ENCODE assay signal across 14 mouse cellular contexts in the genomic region with DNA sequence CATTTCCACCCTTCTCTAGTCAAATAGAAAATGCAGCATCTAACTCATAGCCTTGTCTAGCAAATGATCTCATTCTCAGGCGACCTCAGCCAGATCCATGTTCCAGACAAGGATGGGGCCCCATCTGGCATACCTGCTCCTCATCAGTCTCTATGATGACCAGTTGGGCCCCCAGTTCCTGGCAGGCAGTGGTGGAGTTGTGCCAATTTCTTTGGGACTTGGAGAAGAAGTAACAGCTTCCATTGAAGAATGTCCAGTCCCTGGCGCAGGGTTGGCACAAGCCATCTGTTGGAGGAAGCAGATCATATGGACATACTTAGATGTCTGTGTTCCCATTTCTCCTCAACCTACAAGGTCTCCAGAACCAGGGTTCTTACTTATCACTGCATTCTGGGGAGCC. TPM values are rescaled to one million over a fixed set of nuclear protein-coding genes. Genes with fewer than 3 reads are reported as not detected.
"Had no signal": no experiment of that assay in that cellular context is flagged by ENCODE, and none has a peak within 500 bp of the region (broad histone marks: within the 10 kb centered on the region; RNA-seq: fewer than 3 reads in every experiment).

No protein-coding gene starts in this region.

- ATAC-seq: midbrain, embryonic 16.5 days had no signal

- DNase-seq: lung, embryonic 14.5 days; lung, postnatal 10 days; lung, postnatal 4 days; midbrain, embryonic 14.5 days; retina, postnatal 1 day; right cerebral cortex, adult 18-20 months; right cerebral cortex, postnatal 25 days; right cerebral cortex, postnatal 4 days; spleen, adult 18-20 months; thymus, adult 18-20 months; thymus, postnatal 14 days; thymus, postnatal 36 days had no signal

RNA-seq across cellular contexts. Expression of gene Cd209d, which starts 2.2 kb away (rescaled TPM):
- total RNA-seq: megakaryocyte-erythroid progenitor cell, adult 5-6 weeks had no signal

RNA-seq across cellular contexts. Expression of gene Cd209e, which starts 22.0 kb away (rescaled TPM):
- total RNA-seq: megakaryocyte-erythroid progenitor cell, adult 5-6 weeks had no signal

RNA-seq across cellular contexts. Expression of gene Cd209b, which starts 50.5 kb away (rescaled TPM):
- total RNA-seq: megakaryocyte-erythroid progenitor cell, adult 5-6 weeks had no signal
